Mouse (Mus musculus) naive thymus-derived CD4-positive, alpha-beta T cell, adult 2 months (primary cell): ENCODE results near the gene Ear6.
A peak's percentile ranks its signal among the peaks of the same experiment; 100 is the strongest.
"Not testable (repeated sequence)": the region's sequence is repeated elsewhere in the genome, so short reads cannot be mapped to it uniquely, and the experiment has no call there.

ENCODE experiments used
- DNase-seq: peaks from one replicate; pipeline ENCODE4 v3.0.0-alpha.2; 2011; ENCODE audit warnings: low read depth

The Ear6 gene

DNA sequence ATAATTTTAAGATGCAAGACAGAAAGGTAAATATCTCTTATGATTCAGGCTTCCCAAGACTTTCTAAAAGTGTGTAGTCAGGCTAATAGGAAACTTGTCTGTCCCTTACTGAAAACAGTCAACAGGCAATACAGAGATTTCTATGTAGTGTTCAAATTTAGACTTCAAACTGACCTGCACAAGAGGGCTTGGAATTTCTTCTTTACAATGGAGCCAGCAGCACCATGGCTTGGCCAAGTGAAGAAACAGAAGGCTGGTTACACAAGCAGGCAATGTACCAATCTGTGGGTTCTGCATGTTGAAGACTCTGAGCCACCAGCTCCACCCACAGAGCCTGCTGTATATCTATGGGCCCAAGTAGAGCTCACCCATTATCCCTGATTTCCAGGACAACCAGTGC, at the start of gene Ear6:
Gene Ear6 (plus strand): TSS at position 301 of the 400 bp plus-strand sequence.
- DNase-seq, result no peak

DNA sequence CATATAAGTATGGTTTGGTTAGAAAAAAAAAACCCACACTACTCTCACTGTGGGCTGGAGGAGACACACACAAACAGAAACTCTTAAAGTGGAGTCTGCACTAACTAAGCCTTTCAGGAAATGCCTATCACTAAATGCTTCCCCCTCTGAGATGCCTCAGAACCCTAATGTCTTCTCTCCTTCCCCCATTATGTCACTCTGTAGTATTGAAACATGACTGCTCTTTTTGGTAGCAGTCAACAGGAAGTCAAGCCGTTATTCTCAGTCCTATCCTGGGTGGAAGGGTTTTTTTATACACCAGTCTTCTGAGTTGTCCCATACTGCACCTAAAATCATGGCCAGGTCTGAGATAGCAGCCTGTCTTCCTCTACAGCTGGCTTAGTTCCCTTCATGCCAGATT, 26.9 kb upstream of the Ear6 start:
- no peak for DNase-seq

DNA sequence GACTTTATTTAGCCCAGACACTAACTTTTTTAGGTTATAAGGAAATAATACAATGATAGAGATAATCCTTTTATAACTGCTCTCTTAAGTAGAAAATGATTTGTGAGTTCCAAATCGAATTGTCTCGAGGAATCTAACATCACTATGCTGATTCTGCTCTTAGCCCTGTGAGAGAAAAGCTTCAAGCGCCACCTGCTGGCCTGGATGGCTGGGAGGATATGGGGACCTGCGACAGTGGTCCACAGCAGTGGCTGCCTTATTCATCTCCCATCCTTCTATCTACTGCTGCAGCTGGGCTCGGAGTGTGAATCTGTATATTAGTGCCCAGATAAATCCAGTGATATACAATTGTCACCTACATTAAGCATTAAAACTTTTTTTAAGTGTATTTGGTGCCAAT, 25.7 kb upstream of the Ear6 start:
- DNase-seq, result peak; percentile 16

DNA sequence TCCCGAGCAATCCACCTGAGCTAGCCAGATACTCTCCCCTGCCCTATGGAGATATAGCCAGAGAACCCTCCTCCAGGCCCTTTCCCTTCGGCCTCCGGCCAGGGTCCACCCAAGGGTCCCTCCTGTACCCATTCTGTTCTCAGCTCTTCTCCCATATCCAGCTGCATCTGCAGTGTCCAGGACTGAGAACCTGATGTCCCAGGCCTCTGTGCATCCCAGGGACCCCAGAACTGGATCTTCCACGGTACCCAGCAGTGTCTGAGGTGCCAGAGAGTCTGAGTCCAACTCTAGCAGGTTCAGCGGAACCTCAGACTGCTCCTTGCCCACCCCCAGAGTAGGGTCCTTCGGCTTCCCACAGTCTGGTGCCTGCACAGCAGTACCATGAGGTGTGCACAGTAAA, 24.3 kb upstream of the Ear6 start:
- no peak for DNase-seq

DNA sequence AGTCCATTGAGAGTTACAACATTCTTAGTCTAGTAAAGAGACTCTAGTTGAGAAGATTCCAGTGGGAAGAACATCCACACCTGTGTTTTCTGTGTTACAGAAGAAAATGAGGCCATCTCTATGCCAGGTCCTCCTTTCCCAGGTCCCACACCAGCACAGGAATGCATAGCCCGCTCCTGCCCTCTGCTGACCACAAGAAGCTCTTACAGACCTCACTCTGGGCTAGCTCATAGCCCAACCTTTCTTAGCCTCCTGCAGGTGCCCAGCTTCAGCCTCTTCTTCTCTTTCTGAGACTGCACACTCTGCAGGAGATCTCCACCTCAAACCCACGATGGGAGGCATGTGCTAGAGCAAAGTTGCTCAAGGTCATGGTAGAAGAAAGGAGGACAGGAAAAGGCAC, 15.0 kb upstream of the Ear6 start:
- DNase-seq, result not testable (repeated sequence)

DNA sequence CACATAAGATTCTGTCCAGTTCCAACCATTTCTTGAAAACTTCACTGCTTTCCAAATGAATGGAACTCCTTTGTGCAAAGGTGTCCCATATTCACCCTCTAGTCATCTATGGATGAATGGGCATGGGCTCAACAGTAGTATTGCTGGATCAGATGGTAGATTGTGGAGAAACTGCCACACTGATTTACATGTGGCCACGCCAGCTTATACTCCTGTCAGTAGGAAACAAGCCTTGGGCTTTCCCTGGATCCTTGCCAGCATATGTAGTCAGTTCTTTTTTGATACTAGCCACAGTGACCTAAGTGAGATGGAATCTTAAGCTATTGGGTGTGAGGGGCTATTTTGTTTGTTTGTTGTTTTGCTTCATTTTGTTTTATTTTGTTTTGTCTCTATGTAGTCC, 11.2 kb upstream of the Ear6 start:
- no peak for DNase-seq

DNA sequence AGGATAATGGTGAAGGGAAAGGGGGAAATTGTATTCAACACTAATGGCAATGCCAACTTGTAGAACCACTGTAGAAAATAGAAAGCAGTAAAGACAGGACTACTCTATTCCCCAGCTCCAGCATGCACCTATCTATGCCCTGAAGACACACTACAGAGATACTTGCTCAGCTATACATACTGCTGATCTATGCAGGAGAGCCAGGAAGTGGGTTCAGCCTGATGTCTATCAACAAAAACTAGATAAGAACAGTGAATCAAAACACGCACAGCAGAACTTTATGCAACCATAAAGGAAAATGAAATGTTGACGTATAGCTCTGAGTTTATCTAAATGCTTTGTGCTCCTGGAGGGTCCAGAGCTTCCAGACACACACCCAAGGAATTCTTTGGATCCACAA, 10.7 kb upstream of the Ear6 start:
- DNase-seq, result peak; percentile 28

DNA sequence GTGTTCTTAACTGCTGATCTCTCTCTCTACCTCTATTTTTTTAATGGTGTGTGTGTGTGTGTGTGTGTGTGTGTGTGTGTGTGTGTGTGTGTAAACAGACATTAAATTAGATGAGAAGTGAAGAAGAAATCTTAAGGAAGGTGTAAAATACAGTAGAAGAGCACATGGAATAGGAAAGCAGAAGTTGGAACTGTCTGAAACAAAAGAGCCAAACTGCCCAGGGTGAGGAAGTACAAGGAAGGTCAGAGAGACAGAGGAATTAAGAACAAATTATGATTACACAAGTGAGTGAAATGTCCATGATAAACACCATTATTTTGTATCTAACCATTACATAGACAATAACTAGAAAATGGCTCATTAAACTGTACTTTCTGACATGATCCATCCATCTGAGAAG, 9.6 kb upstream of the Ear6 start:
- no peak for DNase-seq

DNA sequence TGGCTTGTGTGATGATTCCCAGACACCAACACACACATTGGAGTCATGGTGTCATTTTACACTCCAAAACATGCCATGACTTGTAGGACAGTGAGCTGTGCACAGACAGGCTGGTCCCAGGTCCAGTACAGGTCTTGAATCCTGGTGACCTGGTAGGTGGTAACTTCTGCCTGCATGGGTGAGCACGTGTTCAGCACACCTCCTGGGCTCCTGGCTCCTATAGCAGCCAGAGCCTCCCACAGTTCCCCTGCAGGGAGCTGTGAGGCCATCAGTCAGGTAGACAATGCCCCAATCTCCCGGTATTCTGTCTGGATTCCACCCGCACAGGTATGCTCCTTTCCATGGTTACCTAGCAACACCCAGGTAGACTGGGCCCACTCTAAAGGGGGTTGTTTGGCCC, 6.9 kb upstream of the Ear6 start:
- no peak for DNase-seq

DNA sequence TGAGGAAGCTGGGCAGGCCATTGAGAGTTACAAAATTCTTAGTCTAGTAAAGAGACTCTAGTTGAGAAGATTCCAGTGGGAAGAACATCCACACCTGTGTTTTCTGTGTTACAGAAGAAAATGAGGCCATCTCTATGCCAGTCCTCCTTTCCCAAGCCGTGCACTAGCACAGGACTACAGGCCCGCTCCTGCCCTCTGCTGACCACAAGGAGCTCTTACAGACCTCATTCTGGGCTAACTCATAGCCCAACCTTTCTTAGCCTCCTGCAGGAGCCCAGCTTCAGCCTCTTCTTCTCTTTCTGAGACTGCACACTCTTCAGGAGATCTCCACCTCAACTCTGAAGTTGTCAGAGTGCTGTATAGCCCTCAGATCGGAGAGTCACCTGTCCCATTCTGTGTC, 2.5 kb upstream of the Ear6 start:
- not testable (repeated sequence) for DNase-seq

DNA sequence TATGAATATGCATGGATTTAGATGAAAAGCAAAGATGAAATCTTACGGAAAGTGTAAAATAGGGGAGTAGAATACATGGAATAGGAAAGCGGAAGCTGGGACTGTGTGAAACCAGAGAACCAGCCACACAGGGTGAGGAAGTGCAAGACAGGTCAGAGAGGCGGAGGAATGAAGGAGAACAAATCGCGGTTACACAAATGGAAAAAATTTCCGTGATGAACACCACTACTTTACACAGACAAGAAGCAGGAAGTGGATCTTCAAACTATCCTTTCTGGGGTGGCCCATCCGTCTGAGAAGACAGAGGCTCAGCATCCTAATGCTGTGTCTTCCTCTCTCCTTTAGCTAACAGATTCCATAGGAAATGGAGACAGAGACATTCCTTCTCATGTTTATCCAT, 1.8 kb downstream of the Ear6 start:
- peak; percentile 10 for DNase-seq

DNA sequence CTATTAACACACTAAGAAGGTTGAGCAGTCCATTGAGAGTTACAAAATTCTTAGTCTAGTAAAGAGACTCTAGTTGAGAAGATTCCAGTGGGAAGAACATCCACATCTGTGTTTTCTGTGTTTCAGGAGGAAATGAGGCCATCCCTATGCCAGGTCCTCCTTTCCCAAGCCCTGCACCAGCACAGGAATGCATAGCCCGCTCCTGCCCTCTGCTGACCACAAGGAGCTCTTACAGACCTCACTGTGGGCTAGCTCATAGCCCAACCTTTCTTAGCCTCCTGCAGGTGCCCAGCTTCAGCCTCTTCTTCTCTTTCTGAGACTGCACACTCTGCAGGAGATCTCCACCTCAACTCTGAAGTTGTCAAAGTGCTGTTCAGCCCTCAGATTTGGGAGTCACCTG, 10.1 kb downstream of the Ear6 start:
- DNase-seq, result not testable (repeated sequence)

DNA sequence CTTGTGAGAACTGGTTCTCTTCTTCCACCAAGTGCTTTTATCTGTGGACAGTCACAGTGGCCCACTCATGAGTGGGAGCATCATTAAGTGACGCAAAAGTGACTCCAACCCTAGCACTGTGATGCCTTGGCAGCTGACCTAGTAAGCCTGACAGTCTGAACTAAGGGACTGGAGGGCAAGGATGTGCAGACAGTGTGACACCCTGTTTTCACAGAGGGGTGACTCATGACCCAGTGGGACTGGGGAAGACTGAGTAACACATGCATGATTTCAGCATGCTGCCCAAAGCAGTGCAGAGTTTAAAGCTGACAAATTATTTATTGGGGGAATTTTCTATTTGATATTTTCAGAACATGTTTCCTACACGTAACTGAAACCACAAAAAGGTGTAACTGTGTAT, 17.3 kb downstream of the Ear6 start:
- DNase-seq, result no peak

DNA sequence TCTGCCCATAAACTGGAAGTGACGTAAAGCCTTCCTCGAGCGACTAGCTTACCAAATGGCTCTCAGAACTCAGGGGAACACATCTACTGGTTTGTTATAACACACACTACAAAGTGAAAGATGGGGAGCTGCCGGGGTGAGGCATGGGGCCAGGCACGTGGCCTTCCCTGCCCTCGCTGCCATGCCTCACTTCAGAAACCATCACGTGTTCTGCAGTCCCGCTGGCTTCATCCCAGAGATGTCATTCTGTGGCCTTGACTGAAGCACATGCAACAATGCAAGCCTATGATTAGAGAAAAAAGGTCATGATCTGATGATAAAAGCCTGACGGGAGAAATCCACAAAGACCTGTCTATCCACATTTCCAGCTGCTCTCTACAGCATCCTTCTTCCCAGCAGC, 18.2 kb downstream of the Ear6 start:
- no peak for DNase-seq

DNA sequence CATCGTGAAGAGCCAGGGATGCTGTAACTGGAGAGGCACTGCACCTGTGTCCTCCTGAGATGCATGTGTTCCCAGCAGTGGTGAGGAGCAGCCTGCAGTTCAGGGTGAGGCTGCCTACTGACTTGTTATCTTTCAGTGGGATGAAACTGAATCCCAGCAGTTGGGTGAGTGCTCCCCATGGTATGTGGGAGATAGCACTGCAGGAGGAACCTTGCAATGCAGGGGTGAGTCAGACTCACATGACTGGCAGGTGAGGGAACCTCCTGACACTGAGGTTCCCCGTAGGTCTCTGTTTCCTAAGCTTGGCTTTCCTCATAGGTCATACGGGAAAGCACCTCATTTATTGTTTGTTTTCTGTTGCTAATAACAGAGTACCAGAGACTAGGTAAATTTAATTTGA, 24.0 kb downstream of the Ear6 start:
- no peak for DNase-seq

DNA sequence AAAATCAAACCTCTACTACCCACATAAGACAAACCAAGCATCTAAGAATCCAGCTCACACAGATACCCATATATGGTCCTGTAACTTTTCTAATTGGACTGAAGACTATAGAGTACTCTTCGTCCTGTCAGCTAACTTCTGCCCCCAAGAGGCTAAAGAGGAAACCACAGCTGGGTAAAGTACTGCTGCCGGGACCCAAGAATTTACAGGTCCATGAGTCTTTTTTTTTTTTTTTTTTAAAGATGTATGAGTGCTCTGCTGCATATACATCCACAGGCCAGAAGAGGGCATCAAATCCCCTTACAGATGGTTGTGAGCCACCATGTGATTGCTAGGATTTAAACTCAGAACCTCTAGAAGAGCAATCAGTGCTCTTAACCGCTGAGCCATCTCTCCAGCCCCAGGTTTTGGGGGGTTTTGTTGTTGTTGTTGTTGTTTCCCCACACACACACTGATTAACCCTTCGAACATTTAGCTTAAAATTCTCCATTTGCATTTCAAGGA, 30.1 kb downstream of the Ear6 start:
- peak; percentile 97 for DNase-seq

DNA sequence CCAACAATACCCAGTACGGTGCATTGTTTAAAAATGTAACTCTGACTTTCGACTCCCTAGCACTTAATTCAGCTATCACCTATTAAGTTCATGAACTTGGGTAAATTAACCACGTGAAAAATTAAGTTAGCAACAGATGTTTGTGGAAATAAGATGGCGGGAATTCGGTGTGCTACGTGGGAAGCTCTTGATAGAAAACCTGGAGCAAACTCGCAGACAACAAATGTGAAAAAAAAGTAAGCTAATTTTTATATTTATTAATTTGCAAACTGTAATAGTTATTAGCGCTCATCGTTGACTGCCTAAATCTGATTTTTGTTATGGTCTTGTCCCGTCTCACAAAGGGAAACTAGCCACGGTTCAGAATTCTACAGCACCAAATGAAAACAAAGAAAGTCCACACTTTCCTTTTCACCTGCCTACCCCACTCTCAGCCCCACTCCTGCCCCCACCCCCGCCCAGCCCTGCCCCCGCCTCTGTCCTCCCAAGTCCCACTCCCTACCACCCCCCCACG, 30.6 kb downstream of the Ear6 start:
- peak; percentile 68 for DNase-seq

DNA sequence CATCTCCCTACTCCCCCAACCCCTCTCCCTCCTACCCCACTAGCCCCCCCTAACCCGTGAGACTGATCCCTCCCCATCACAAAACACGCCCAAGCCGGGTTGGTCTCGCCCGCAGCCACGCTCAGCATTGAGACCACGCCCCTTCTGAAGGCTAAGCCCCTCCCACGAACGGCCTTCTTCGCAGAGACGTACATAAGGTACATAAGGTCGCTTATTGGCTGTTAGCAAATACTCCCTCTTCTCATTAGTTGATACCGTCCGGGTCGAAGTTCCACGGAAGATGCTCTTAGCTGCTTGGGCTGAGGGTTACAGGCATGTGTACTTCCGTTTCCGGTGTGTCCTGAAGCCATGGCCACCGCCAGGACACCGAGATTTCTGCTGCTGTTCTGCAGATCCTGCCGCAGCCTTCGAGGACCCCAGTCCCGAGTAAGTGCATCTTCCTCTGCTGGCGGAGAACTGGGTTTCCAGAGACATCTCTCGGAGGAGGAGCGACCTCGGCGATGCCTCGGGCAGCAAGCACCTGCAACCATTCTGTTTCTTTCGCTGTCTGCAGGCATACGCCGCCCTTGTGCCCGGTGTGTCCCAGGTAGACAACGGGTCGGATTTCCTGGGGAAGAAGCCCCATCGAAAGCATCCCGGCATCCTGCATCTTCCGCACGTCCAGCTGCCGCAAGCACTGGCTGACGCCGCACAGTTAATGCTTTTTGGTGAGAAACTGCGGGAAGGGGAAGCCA, 31.3 kb downstream of the Ear6 start, which contains the start of gene Mettl17:
Gene Mettl17 (plus strand): TSS at position 245 of the 734 bp plus-strand sequence.
- DNase-seq, result peak; percentile 99

DNA sequence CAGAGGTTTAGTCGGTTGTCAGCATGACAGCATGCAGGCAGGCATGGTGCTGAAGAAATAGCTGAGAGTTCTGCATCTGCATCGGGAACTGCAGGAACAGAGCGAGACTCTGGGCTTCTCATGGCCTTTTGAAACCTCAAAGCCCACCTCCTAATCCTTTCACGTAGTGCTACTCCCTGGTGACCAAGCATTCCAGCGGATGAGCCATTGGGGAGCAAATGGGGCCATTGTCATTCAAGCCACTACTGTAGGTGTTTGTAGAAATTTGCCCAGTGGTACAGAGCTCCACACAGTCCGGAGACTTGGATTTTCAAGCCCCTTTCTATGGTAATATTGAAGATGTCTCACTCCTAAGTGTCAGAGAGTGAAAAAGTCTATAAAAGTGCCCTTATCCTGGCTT, 32.6 kb downstream of the Ear6 start:
- DNase-seq, result no peak

DNA sequence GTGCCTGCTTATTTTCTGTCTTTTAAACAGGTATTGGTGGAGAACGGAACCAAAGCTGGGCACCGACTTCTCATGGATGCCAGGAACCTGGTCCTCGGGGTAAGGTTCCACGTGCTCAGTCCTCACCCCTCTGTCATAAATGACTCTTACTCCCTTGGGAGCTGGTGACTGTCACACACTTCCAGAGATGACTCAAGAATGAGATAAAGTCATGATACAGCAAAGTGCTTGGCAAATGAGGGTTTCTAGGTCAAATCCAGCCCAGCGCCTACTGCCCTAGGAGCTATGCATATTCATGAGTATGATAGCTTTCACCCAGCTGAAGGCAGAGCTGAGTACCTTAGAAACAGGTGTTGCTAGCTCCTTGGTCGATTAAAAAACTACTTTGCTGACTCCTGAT, 36.3 kb downstream of the Ear6 start:
- DNase-seq, result no peak

DNA sequence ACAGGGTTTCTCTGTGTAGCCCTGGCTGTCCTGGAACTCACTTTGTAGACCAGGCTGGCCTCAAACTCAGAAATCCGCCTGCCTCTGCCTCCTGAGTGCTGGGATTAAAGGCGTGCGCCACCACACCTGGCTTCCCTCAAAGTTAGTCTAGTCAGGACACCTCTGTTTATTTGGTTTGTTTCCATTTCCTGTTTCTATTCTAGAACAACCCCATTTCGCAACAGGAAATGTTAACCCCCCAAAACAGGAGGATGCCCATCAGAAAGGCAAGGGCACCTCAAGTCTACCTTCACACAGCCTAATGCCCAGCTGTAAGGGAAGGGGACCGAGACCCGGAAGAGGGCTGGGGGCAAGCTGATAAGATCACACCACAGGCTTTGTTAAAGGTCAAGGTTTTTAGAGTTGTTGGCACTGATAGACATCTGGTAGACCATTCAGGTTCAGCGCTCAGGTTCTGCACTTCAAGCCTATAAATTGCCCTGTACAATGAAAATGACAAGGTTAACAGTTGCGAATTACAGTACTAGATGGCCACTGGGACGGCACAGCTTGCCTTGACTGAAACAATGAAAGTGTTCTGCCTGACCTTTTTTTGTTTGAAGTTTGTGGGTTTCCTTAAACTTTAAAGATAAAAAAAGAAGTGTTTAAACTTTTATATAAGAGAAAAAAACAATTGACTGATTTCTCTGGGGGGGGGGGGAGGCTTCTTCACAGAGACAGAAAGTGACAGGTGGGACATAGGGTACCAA, 38.9 kb downstream of the Ear6 start, which contains the start of gene Slc39a2:
Gene Slc39a2 (plus strand): TSS at position 699 of the 749 bp plus-strand sequence.
- DNase-seq, result no peak

DNA sequence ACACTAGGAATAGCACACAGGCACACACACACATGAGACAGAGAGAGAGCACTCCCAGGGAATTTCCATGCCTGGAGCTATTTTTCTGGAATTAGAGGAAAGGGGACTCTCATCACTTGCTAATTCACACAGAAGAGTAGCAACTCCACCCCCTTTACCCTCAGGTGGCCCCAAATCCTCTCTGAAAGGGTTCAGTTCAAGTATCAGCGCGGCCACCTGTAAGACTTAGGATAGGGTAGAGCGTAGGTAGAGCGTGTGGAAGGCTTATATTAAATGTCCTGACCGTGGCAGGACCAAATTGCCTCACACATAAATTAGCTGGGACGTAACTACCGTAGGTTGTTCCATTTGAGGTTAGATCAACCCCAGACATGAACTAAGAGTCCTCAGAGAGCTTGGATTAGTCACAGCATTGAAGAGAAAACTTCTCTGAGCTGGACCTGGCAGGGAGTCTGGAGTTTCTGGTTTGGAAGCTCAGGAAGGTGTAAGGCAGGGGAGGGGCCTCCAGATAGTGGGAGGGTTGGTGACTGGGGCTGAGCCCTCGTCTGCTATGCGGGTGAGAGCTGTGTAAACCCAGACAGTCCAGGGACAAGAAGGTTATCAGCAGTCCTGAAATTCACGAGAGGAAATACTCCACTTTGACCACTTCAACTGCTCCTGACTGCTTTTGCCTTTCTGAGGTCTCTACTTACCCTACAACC, 39.7 kb downstream of the Ear6 start:
- no peak for DNase-seq
